Mouse (Mus musculus) heart, adult 9 months (tissue): ENCODE measurements around the gene Inpp5d.
A peak's percentile ranks its signal among the peaks of the same experiment; 100 is the strongest.

Experiments
- DNase-seq, 2 experiments: peaks; one replicate each; pipeline ENCODE4 v3.0.0; 2022; ENCODE audit warnings: low spot score in 2 of 2

The Inpp5d gene

GRCm38 (mm10) chr1:87620211-87620668 is at the start of gene Inpp5d:
TSS of gene Inpp5d (plus strand) at chr1:87620312.
- DNase-seq = peak; percentile 47 to 66

- DNase-seq = no peak
These were observed 46.9 kb upstream of the Inpp5d start for GRCm38 (mm10) chr1:87573261-87573660.

- DNase-seq = no peak
These were observed 46.3 kb upstream of the Inpp5d start, which contains the start of gene Ngef for GRCm38 (mm10) chr1:87573800-87574215. TSS of gene Ngef (minus strand) at chr1:87573870.

- no peak for DNase-seq
These were observed 45.8 kb upstream of the Inpp5d start for GRCm38 (mm10) chr1:87574353-87574752.

- peak; percentile 13 to 15 for DNase-seq
These were observed 45.3 kb upstream of the Inpp5d start for GRCm38 (mm10) chr1:87574785-87575184.

GRCm38 (mm10) chr1:87578965-87579364 is 41.1 kb upstream of the Inpp5d start:
- no peak for DNase-seq

GRCm38 (mm10) chr1:87580824-87581223 is 39.3 kb upstream of the Inpp5d start:
- no peak for DNase-seq

GRCm38 (mm10) chr1:87589162-87589561 is 30.9 kb upstream of the Inpp5d start:
- no peak for DNase-seq

GRCm38 (mm10) chr1:87589980-87590379 is 30.1 kb upstream of the Inpp5d start:
- no peak for DNase-seq

- DNase-seq = peak in 1 of 2 experiments; percentile 9
These were observed 25.9 kb upstream of the Inpp5d start for GRCm38 (mm10) chr1:87594261-87594660.

- DNase-seq = no peak
These were observed 25.4 kb upstream of the Inpp5d start for GRCm38 (mm10) chr1:87594671-87595070.

- no peak for DNase-seq
These were observed 19.6 kb upstream of the Inpp5d start for GRCm38 (mm10) chr1:87600533-87600932.

- no peak for DNase-seq
These were observed 18.3 kb upstream of the Inpp5d start for GRCm38 (mm10) chr1:87601801-87602200.

- no peak for DNase-seq
These were observed 16.7 kb upstream of the Inpp5d start for GRCm38 (mm10) chr1:87603389-87603788.

- DNase-seq = no peak
These were observed 14.8 kb upstream of the Inpp5d start for GRCm38 (mm10) chr1:87605296-87605695.

- DNase-seq = peak; percentile 27 to 34
These were observed 12.6 kb upstream of the Inpp5d start for GRCm38 (mm10) chr1:87607385-87608091.

- DNase-seq = peak; percentile 24 to 28
These were observed 11.6 kb upstream of the Inpp5d start for GRCm38 (mm10) chr1:87608416-87609046.

GRCm38 (mm10) chr1:87614576-87615295 is 5.4 kb upstream of the Inpp5d start:
- no peak for DNase-seq

GRCm38 (mm10) chr1:87620693-87621092 is 581 bp downstream of the Inpp5d start:
- DNase-seq = no peak

GRCm38 (mm10) chr1:87621146-87621857 is 1.2 kb downstream of the Inpp5d start:
- peak in 1 of 2 experiments; percentile 9 for DNase-seq

- DNase-seq = no peak
These were observed 1.8 kb downstream of the Inpp5d start for GRCm38 (mm10) chr1:87621858-87622279.
